Mouse (Mus musculus): ENCODE data around the gene Gm49394.

DNA sequence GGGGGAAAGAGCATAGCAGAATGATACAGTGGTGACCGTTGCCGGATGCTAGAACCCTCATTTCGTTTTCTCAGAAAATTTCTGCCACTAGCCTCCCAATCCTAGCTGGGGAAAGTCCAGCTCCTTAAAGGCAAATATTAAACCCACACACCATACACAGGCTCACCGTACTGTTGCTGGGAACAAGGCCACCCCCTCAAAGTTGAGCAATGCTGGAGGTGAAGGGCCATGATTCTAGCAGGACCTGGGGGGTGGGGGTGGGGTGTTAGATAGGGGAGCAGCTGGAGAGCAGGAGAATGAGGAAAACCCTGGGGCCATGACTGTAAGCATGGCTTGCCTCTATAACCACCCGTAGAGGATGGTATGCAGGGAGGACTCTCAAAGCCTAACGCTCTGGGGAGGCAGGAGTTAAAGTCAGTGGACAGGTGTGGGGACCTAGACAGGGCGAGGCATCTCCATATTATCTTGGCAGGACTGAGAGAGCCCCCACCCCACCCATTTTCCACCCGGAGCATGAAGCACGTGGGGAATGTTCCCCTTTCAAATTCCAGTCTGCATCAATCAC lies 5.2 kb downstream of the Gm49394 start:
- TF ChIP-seq POLR2A (IDR thresholded peaks at IDR 0.05; ENCODE audit: low read depth, low read length) = no peak
- no peak for TF ChIP-seq CTCF (IDR thresholded peaks at IDR 0.05; ENCODE audit: extremely low read depth, insufficient read length, insufficient replicate concordance, low read depth, low read length)
